Mouse (Mus musculus): Measurements from ENCODE around the gene Aldh1l1. TPM values are rescaled to one million over a fixed set of nuclear protein-coding genes. Genes with fewer than 3 reads are reported as not detected.

The Aldh1l1 gene
- total and polyA plus RNA-seq, 3 experiments, result 0.11 to 0.13 TPM; not detected in 1

DNA sequence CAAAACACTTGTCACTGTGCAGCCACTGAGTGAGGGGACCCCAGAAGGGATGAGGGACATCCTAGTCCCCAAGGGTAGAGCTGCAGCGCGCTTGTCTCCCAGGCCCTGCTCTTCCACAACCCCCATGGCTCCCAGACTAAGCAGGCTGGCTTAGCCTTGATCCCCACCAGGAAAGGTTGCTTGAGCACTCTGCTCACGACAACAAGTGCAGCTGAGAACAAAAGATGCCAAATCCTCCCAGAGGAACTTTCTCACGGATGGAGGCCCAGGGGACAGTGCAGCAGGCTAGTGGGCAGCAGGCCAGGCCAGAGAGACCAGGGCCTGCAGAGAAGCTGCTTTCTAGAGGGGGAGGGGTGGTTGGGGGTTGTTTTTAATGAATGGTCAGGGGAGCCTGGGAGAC lies 39.3 kb upstream of the Aldh1l1 start:
- H3K9me3 ChIP-seq (replicated peaks; ENCODE audit: low read length), result no peaks in the 10 kb centered on the region
- no peak for TF ChIP-seq JUN (IDR thresholded peaks at IDR 0.05; ENCODE audit: insufficient read depth, low read depth, low read length)
- TF ChIP-seq SIN3A (IDR thresholded peaks at IDR 0.05; ENCODE audit: low read length), result no peak
- TF ChIP-seq ELF1 (IDR thresholded peaks at IDR 0.05; ENCODE audit: low read depth, low read length), result no peak
- no peak for TF ChIP-seq BHLHE40 (IDR thresholded peaks at IDR 0.05; ENCODE audit: low read depth, low read length)
- TF ChIP-seq E2F4 (IDR thresholded peaks at IDR 0.05; ENCODE audit: insufficient replicate concordance, low read depth, low read length), result no peak
- TF ChIP-seq KAT2A (IDR thresholded peaks at IDR 0.05; ENCODE audit: insufficient replicate concordance, low read length), result no peak
- no peak for TF ChIP-seq MAFK (IDR thresholded peaks at IDR 0.05; ENCODE audit: insufficient replicate concordance, low read length)
- TF ChIP-seq ZMIZ1 (IDR thresholded peaks at IDR 0.05; ENCODE audit: low read depth, low read length), result no peak
- TF ChIP-seq SMC3 (IDR thresholded peaks at IDR 0.05; ENCODE audit: low read depth, low read length), result no peak
- no peak for TF ChIP-seq USF2 (conservative IDR thresholded peaks at IDR 0.05; ENCODE audit: low read depth, low read length)
- no peak for TF ChIP-seq RAD21 (IDR thresholded peaks at IDR 0.05; ENCODE audit: low read depth, low read length)
- TF ChIP-seq POLR2AphosphoS2 (IDR thresholded peaks at IDR 0.05; ENCODE audit: low read depth, low read length), result no peak
- no peak for TF ChIP-seq RCOR1 (conservative IDR thresholded peaks at IDR 0.05; ENCODE audit: low read depth, low read length)
- TF ChIP-seq MAZ (IDR thresholded peaks at IDR 0.05; ENCODE audit: low read depth, low read length), result no peak
- no peak for TF ChIP-seq MYC (IDR thresholded peaks at IDR 0.05; ENCODE audit: low read depth, low read length)
- no peak for TF ChIP-seq ETS1 (conservative IDR thresholded peaks at IDR 0.05; ENCODE audit: low read depth, low read length)
- dilution Hi-C loops (cut with MboI; ENCODE audit: extremely low pct_ligation_motif_present, extremely low pct_unique_long_range_greater_than_20kb, low sequenced_read_pairs) (no loop called here), in situ Hi-C loops (cut with MboI; ENCODE audit: low pct_ligation_motif_present, low pct_unique_long_range_greater_than_20kb, low sequenced_read_pairs) (no loop called here)
- no peaks in the 10 kb centered on the region for H3K79me2 ChIP-seq (replicated peaks; ENCODE audit: control insufficient read depth, extremely low read depth, insufficient read depth, poor library complexity, severe bottlenecking)
- H3K36me3 ChIP-seq (replicated peaks in 1 of 2; ENCODE audit: control insufficient read depth in 1 of 2, insufficient read depth in 1 of 2, low read length in 1 of 2), result no peaks in the 10 kb centered on the region
- no peak for DNase-seq (ENCODE audit: extremely low read depth)
- H3K4me2 ChIP-seq (ENCODE audit: insufficient read depth, low read depth, poor library complexity, severe bottlenecking), result no peak overlapping the region
- H3K9ac ChIP-seq (ENCODE audit: insufficient read depth, low read depth), result no peak overlapping the region
- no peak overlapping the region for H3K27ac ChIP-seq (ENCODE audit: insufficient read depth, low read depth)
- H3K27me3 ChIP-seq (replicated peaks), result peaks cover 58% of the 10 kb centered on the region
- H3K4me3 ChIP-seq (replicated peaks in 1 of 3; ENCODE audit: low read depth in 2 of 3, low read length in 2 of 3, poor library complexity in 1 of 3), result no peak overlapping the region
- H3K4me1 ChIP-seq (ENCODE audit: control insufficient read depth in 1 of 2, insufficient read depth in 2 of 2), result no peaks in the 10 kb centered on the region

DNA sequence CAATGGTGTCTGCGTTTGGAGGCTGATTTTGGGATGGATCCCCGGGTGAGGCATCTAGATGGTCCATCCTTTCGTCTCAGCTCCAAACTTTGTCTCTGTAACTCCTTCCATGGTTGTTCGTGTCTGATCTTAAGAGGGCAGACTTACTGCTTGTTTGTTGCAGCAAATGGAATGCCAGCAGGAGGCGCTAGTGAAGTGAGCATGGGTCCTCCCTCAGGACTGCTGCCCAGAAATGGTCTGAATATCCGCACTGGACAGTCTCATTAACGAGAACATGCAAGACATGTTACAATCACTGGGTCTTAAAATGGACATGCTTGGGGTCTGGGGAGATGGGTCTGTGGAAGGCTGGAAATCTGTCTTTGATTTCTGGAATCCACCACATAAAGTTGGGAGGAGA lies 36.0 kb upstream of the Aldh1l1 start:
- H3K79me2 ChIP-seq (replicated peaks; ENCODE audit: control insufficient read depth, extremely low read depth, insufficient read depth, poor library complexity, severe bottlenecking), result no peaks in the 10 kb centered on the region
- peak; percentile 81 for TF ChIP-seq SMC3 (IDR thresholded peaks at IDR 0.05; ENCODE audit: low read depth, low read length)
- no peak for TF ChIP-seq MAFK (IDR thresholded peaks at IDR 0.05; ENCODE audit: insufficient replicate concordance, low read length)
- TF ChIP-seq CTCF (conservative IDR thresholded peaks at IDR 0.05 in 1 of 2, IDR thresholded peaks at IDR 0.05 in 1 of 2; ENCODE audit: low read depth in 2 of 2, low read length in 2 of 2), result peak; percentile 59 to 86
- TF ChIP-seq RAD21 (IDR thresholded peaks at IDR 0.05; ENCODE audit: low read depth, low read length), result peak; percentile 64
- TF ChIP-seq JUN (IDR thresholded peaks at IDR 0.05; ENCODE audit: insufficient read depth, low read depth, low read length), result no peak
- H3K36me3 ChIP-seq (replicated peaks in 1 of 2; ENCODE audit: control insufficient read depth in 1 of 2, insufficient read depth in 1 of 2, low read length in 1 of 2), result no peaks in the 10 kb centered on the region
- in situ Hi-C loops (cut with MboI; ENCODE audit: low pct_ligation_motif_present, low pct_unique_long_range_greater_than_20kb, low sequenced_read_pairs), result no loop called here
- no peak overlapping the region for H3K4me3 ChIP-seq (replicated peaks in 1 of 3; ENCODE audit: low read depth in 2 of 3, low read length in 2 of 3, poor library complexity in 1 of 3)
- H3K4me1 ChIP-seq (ENCODE audit: control insufficient read depth in 1 of 2, insufficient read depth in 2 of 2), result no peaks in the 10 kb centered on the region
- H3K4me2 ChIP-seq (ENCODE audit: insufficient read depth, low read depth, poor library complexity, severe bottlenecking), result no peak overlapping the region
- no peak overlapping the region for H3K9ac ChIP-seq (ENCODE audit: insufficient read depth, low read depth)
- peaks cover 86% of the 10 kb centered on the region for H3K27me3 ChIP-seq (replicated peaks)
- no peak overlapping the region for H3K27ac ChIP-seq (ENCODE audit: insufficient read depth, low read depth)
- no peaks in the 10 kb centered on the region for H3K9me3 ChIP-seq (replicated peaks; ENCODE audit: low read length)
- dilution Hi-C loops (cut with MboI; ENCODE audit: extremely low pct_ligation_motif_present, extremely low pct_unique_long_range_greater_than_20kb, low sequenced_read_pairs), result no loop called here
- DNase-seq (ENCODE audit: extremely low read depth), result peak; percentile 39

Data from CH12.LX (cell line).